Comparison of ENCODE assay signal across 8 mouse cellular contexts in the genomic region with DNA sequence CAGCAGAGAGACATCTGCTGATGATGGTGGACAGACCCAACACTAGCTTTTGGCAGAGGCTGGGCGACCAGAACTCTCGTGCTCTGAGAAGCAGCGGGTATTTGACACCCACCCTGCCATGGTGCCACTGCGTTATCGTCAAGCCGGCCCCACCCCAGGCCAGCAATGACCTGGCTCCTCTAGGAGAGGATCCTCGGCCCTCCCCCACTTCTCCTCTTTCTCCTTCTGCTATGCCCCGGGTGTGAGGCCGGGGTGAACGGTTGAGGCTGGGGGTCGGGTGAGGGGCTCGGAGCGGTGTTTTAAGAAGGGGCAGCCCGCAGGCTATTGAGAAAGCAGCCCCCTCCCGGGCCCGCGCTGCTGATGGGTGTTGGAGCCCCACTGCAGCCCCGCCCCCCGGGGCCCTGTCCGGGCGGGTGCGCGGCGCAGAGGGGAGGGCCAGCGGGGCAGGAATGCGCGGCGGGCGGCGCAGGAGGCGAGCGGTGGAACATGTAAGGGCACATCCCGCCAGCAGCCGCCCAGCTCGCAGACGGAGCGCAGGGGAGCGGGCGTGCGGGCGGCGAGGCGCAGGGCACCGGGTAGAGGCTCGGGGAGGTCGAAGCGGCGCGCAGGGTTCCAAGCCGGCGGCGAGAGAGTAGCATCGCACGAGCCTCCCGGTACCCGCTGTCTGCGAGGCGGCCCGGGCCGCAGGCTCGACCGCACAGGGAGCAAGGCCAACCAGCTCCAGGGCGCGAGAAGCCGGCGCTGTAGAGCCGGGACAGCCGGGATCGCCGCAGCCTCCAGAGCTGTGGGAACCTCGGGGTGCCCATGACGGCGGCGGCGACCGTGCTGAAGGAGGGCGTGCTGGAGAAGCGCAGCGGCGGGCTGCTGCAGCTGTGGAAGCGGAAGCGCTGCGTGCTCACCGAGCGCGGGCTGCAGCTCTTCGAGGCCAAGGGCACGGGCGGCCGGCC. TPM values are rescaled to one million over a fixed set of nuclear protein-coding genes. Genes with fewer than 3 reads are reported as not detected.
A peak's percentile ranks its signal among the peaks of the same experiment; 100 is the strongest.
DNase-seq lines count a peak whose midpoint lies in the region; ATAC-seq and TF ChIP-seq lines count a peak whose summit lies in the region.

A gene (plus strand): TSS at position 475 of the 947 bp plus-strand sequence.

- peak within 1 kb of the TSS; percentile 88 for H3K4me2 ChIP-seq in midbrain, postnatal 0 days (ENCODE audit: low read depth, low read length, poor library complexity, severe bottlenecking)
- peak within 1 kb of the TSS; percentile 75 for H3K4me2 ChIP-seq in stomach, embryonic 16.5 days (ENCODE audit: low read depth, low read length)

- H3K36me3 ChIP-seq in embryonic facial prominence, embryonic 10.5 days (replicated peaks), result peaks cover 19% of the 10 kb centered on the region
- no peaks in the 10 kb centered on the region for H3K36me3 ChIP-seq in midbrain, postnatal 0 days (ENCODE audit: insufficient read depth, low read length)
- H3K36me3 ChIP-seq in stomach, embryonic 16.5 days (ENCODE audit: control insufficient read depth, insufficient read depth, low read length), result no peaks in the 10 kb centered on the region

- H3K4me3 ChIP-seq in embryonic facial prominence, embryonic 10.5 days, result peak within 1 kb of the TSS; percentile 74
- peak within 1 kb of the TSS; percentile 55 for H3K4me3 ChIP-seq in midbrain, postnatal 0 days (ENCODE audit: low read depth, low read length)
- H3K4me3 ChIP-seq in stomach, embryonic 16.5 days (replicated peaks; ENCODE audit: low read length), result peak within 1 kb of the TSS; percentile 70

- peaks cover 49% of the 10 kb centered on the region for H3K27me3 ChIP-seq in embryonic facial prominence, embryonic 10.5 days (replicated peaks; ENCODE audit: low read depth, poor library complexity, severe bottlenecking)
- H3K27me3 ChIP-seq in midbrain, postnatal 0 days (ENCODE audit: insufficient read depth, low read length), result no peaks in the 10 kb centered on the region
- H3K27me3 ChIP-seq in stomach, embryonic 16.5 days (ENCODE audit: control insufficient read depth, insufficient read depth, low read length), result no peaks in the 10 kb centered on the region

- ATAC-seq in midbrain, postnatal 0 days (ENCODE audit: low FRiP score), result peak; percentile 84
- ATAC-seq in stomach, embryonic 16.5 days (ENCODE audit: insufficient read depth, low FRiP score), result peak; percentile 94

- H3K9ac ChIP-seq in midbrain, postnatal 0 days (replicated peaks; ENCODE audit: low read length, poor library complexity, severe bottlenecking), result peak within 1 kb of the TSS; percentile 77
- peak within 1 kb of the TSS; percentile 94 for H3K9ac ChIP-seq in stomach, embryonic 16.5 days (ENCODE audit: low read length)

- TF ChIP-seq CTCF in midbrain, postnatal 0 days (IDR thresholded peaks at IDR 0.05), result peak; percentile 8; the same call in 1 of the 2 replicates

- DNase-seq in left cerebral cortex, adult 18-20 months (ENCODE audit: low spot score in 2 of 2), result peak; percentile 50 to 57
- no peak for DNase-seq in left cerebral cortex, adult 11 months (ENCODE audit: low spot score)
- DNase-seq in embryonic facial prominence, embryonic 10.5 days (ENCODE audit: low spot score), result peak; percentile 87
- peak; percentile 75 for DNase-seq in heart, adult 8-10 months (ENCODE audit: low spot score)
- peak; percentile 49 to 64 for DNase-seq in kidney, adult 8-10 months
- peak; percentile 72 for DNase-seq in liver
- DNase-seq in midbrain, postnatal 0 days (ENCODE audit: low spot score), result peak; percentile 54

- WGBS in embryonic facial prominence, embryonic 10.5 days, result under 1% methylated on average over 90 of the region's 90 CpGs
- WGBS in midbrain, postnatal 0 days, result 1% methylated on average over 75 of the region's 90 CpGs
- WGBS in stomach, embryonic 16.5 days, result under 1% methylated on average over 88 of the region's 90 CpGs

- H3K4me1 ChIP-seq in embryonic facial prominence, embryonic 10.5 days, result peaks cover 76% of the 10 kb centered on the region
- H3K4me1 ChIP-seq in midbrain, postnatal 0 days (ENCODE audit: insufficient read depth, low read length), result peaks cover 12% of the 10 kb centered on the region; the same call in 1 of the 2 replicates
- peaks cover 34% of the 10 kb centered on the region for H3K4me1 ChIP-seq in stomach, embryonic 16.5 days (ENCODE audit: control insufficient read depth, insufficient read depth, low read length)

- no peaks in the 10 kb centered on the region for H3K9me3 ChIP-seq in embryonic facial prominence, embryonic 10.5 days
- no peaks in the 10 kb centered on the region for H3K9me3 ChIP-seq in midbrain, postnatal 0 days (ENCODE audit: low read length)
- no peaks in the 10 kb centered on the region for H3K9me3 ChIP-seq in stomach, embryonic 16.5 days (replicated peaks; ENCODE audit: control insufficient read depth, low read length)

- H3K27ac ChIP-seq in embryonic facial prominence, embryonic 10.5 days (replicated peaks), result peak within 1 kb of the TSS; percentile 93
- peak within 1 kb of the TSS; percentile 60 for H3K27ac ChIP-seq in midbrain, postnatal 0 days (ENCODE audit: low read depth, low read length)
- peak within 1 kb of the TSS; percentile 93 for H3K27ac ChIP-seq in stomach, embryonic 16.5 days (ENCODE audit: low read length)

RNA-seq across cellular contexts. Expression of the gene that starts here (rescaled TPM):
- total RNA-seq in left cerebral cortex, adult 18-20 months (2021), result 10 to 100 TPM; 19.7 to 21.4 TPM
- polyA plus RNA-seq in embryonic facial prominence, embryonic 10.5 days (2016; fragmentation: Nextera tagmentation; extraction: Ambion mirVana), result 29.0 and 32.2 TPM in 2 replicates
- total RNA-seq in heart, adult 8-10 months (2022), result 10 to 100 TPM in 1 of 4 experiments, 1 to 10 TPM in 3; 7.2 to 12.7 (median 8.4) TPM
- total RNA-seq in midbrain, postnatal 0 days (2014; rRNA removed), result 45.1 and 54.4 TPM in 2 replicates
- polyA plus RNA-seq in midbrain, postnatal 0 days (2015; fragmentation: Nextera tagmentation; extraction: Ambion mirVana), result 48.5 and 48.9 TPM in 2 replicates
- polyA plus RNA-seq in stomach, embryonic 16.5 days (2015; fragmentation: Nextera tagmentation; extraction: Ambion mirVana), result 77.4 and 80.5 TPM in 2 replicates
